Mouse (Mus musculus): ENCODE measurements at regions not wholly inside any gene's neighbourhood (a gene's known extent, or its start where the extent isn't known, plus 50 kb on each side); places are given as distances from the start of the nearest gene placed in this dataset.
"Not testable (repeated sequence)": the region's sequence is repeated elsewhere in the genome, so short reads cannot be mapped to it uniquely, and the experiment has no call there.

DNA sequence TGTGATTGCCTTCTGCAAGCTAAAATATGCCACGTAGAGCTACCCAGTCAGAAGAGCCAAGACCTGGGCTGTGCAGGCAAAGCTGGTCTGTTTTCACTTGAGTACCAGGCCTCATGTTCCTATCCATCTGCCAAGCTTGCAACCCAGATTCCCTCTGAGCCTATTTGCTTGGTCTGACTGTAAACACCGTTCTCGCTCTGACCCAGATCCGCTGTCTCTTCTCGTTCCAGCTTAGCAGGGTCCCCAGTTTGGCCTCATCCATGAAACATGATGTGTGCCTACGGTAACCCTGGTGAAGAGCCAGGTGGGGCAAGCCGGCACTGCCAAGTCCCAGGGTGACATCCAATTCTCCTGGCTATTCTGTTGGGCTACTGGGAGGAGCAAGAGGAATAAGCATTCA is 192.5 kb upstream of the Serp2 start:
- no peak for DNase-seq (ENCODE audit: low read depth)

DNA sequence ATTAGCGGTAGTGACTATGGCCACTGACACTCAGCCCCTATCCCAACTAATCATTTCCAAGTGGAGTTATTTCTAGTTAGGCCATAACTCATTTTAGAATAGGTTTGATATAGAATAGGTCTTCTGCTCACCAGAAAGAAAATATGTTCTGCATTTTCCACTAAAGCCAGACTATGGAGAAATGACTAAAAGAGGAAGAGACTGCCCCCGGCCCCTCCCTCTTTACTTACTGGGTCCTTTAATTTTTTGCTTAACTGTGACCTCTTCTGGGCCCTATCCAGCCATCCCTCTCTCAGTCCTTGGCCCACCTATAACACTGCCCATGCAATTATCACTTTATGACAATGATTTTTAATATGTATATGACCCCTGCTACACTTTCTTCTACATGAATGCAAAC is 192.0 kb upstream of the Serp2 start:
- no peak for DNase-seq (ENCODE audit: low read depth)

DNA sequence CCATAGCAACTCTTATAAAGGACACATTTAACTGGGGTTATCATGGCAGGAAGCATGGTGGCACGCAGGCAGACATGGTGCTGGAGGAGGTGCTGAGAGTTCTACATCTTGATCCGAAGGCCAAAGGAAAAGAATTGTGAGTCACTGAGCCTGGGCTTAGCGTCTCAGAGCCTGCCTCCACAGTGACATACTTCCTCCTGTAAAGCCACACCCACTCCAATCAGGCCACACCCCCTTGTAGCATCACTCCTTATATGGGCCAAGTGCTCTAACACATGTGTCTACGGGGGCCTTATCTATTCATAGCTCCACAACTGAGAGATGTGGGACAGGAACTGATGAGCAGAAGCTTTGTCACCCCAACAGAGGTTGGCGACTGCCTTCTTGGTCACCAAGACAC is 191.1 kb upstream of the Serp2 start:
- DNase-seq (ENCODE audit: low read depth): no peak

DNA sequence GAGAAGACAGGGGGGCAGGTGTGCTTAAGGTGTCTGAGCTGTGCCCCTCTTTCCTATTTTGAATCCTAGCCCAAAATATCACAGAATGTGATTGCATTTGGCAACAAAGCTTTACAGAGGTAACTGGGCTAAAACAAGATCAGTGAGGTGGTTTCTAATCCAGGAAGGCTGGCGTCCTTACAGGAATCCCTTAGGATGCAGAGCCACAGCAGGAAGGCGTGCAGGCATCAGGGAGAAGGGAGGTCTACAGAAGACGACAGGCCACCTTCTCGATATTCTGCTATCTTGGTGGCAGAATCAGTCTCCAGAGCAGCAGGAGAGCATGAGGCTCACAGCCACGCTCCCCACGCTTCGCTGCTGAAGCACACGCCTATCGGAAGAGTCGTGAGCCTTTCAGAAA is 189.6 kb upstream of the Serp2 start:
- no peak for DNase-seq (ENCODE audit: low read depth)

DNA sequence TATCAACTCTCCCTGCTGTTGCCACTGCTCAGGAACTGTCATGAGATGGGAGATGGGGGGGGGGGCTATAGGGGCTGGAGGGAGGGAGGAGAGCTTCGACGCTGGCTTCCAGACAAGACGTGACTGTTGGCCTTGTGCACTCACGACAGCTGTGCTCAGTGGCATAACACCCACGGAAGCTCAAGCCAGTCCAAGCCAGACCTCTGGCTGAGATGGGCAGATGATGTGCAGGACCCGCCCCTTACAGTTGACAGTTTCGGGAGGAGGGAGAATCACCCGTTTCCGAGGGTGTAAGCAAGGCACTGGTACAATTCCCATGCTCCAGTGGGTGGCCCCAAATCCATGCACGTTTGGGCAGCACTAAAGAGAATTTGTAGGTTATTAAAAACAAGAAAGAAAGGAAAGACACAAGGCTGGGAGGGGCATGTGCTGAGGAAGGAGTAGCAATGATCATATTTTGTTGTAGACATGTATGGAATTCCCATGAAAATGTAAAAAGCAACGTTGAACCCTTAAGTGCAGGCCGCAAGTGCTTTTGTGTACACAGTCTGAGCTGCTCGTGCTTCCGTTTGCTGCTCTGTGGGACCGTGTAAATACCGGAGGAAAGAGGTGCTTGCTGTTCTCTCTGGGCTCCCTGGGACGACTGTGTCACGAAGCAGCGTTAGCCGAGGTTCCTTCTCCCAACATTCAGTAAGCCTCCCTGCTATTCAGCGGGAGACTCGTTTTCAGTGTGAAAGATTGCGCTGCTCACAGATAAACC is 188.2 kb upstream of the Serp2 start:
- DNase-seq (ENCODE audit: low read depth): no peak

DNA sequence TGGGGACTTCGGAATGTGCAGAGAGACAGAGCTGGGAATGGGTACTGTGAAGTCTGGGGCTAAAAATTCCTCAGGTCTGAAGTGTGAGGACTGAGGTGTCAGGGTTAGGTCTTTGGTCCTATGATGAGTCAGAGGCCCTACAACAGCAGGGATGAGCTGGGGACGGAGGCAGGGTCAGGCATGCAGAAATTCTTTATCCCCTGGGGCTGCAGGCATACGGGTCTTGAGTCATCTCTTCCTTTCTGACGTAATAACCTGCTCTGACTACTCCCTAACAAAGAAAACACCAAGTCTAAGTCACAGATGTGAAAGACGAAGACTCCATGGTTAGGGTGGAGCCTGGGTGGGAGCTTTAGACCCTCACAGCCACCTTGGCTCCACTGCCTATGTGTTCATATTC is 185.6 kb upstream of the Serp2 start:
- DNase-seq (ENCODE audit: low read depth): no peak

DNA sequence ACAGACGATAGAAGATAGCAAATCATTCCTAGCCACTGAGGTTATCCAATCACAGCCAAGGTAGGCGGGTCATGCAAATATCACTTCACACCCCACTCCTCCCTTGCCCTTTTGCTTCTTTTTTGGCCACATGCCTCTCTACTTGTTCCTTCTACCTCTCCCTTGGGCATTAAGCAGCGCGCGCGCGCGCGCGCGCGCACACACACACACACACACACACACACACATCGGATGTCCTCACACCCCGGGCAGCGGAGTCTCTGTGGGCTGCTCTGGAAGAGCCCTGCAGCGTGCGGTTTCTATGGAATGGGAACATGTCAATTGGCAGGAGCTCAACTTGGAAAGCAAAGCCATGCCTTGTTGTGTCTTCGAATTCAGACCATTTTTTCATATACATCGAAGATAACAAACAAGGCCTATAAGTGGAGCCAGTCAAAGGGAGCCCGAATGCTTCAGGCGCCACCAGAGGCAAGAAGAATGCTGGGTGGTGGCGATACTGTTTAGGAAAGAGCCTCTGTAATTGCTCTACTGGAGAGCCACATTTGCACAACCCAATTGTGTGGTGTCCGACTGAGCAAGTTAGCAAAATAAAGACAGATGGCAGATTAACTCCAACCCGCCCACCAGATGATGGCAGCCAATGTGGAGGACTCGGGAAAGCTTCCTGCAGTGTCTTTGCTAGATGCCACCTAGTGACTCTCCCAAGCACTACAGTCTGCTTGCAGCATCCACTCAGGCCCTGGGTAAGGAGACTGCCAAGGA is 183.3 kb upstream of the Serp2 start:
- DNase-seq (ENCODE audit: low read depth): no peak

DNA sequence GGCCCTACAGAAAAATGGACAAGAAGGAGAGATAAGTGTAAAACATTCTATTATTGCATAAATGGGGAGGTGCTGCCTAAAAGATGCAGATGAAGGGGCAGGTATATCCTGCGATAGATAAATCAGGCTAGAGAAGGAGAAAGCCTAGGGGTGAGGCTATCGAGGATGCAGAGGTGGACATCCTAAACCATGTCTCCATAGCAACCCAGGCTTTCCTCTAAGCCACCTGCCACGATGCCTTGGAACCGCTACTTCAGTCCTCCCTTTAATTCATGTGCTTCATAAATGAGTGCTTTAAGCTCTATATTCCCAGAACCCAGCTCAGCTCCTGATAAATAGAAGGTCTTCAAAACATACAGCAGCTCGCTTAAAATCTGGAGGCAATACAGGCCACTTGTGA is 179.3 kb upstream of the Serp2 start:
- DNase-seq (ENCODE audit: low read depth): no peak

DNA sequence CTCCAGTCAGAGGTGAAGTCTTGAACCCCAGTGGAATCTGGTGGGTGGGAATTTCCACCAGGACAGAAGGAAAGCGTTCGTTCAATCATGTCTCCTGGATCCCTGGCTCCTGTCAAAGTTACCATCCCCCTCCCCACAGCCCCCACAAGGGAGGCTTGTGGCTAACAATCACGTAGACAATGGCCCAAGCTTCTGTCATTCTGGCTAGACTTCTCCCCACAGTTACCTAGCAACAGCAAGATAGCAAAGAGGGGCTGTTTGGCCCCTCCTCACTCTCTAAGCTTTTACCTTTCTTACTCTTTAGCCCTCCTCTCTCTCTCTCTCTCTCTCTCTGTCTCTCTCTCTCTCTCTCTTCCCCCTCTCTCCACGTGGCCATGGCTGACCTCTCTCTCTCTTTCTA is 178.4 kb upstream of the Serp2 start:
- no peak for DNase-seq (ENCODE audit: low read depth)

DNA sequence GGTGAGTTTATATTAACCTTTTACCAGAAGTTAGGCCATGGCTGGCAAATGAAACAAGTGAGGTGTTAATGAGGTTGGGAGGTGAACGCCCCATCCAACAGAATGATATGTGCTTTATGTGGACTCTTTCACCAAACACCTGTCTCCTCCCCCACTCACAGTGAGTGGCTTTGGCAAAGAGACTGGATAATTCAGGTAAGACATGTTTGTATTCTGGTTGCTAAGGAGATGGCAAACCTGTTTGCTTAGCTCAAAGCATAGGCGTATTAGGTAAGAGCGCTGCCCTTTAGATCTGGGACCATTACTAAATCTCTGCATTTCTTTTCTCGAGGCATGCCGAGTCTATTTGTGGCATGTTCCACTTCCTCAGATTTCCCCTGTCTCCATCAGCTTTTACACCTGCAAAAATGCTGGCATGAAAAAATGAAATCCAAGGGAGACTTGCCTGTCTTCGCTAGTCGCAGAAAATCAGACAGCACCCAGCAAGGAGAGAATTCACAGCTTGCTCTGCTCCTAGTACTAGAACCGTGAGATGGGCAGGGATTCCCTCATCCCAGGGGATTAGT is 176.7 kb upstream of the Serp2 start:
- no peak for DNase-seq (ENCODE audit: low read depth)

DNA sequence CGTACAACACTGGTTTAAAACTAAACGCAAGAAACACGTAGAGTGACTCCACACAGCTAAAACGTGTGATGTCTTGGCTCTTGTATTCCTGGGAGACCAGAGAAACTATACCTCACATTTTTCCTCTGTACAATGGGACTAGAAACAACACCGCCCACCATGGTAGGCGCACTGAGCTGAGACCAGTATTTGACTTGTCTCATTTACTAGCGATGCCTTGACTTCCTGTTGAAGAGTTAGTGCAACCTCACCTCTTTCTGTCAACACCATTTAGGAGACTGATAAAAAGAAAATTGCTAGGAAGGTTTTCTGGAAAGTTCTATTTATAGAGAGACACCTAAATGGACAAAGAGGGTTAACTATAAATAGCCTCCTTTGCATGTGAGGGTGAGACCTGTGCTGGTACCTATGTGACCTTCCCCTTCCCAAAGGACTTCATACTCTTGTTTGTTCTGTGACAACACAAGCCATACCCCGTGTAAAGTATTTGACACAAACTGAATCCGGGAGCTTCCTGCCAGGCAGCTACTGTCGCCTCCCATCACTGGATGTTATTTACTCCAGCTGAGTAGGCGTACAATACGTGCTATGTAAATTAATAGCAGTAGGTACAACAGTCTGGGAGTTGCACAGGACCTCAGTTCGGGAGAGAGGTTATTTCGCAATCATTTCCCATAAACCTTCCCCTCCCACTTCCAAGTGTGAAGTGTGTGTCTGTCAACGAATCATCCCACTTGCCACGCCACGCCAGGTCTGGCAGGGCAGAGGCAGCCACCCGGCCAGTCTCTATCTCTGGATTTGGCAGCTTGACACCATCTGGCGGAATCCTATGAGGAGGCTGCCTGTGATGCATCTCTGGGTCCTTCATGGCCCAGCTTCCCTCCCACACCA is 174.7 kb upstream of the Serp2 start:
- DNase-seq (ENCODE audit: low read depth): no peak

DNA sequence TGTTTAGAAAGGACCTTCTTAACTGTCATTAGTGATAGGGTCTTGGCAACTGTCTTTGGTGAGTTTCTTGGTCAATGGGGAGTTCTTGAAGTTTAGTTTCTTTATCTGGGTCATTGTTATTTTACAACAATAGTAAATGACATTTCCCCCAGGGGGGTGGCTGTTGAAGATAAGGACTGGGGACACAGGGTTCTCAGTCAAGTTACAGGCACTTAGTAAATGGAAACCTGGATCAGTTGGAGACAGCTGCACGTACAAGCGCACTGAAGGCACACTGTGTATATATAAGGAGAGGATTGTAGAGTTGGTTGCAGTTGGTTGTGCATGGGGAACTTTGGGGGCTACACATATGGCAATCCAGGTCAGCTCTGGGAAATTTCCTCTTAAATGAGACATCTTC is 169.2 kb upstream of the Serp2 start:
- DNase-seq (ENCODE audit: low read depth): no peak

DNA sequence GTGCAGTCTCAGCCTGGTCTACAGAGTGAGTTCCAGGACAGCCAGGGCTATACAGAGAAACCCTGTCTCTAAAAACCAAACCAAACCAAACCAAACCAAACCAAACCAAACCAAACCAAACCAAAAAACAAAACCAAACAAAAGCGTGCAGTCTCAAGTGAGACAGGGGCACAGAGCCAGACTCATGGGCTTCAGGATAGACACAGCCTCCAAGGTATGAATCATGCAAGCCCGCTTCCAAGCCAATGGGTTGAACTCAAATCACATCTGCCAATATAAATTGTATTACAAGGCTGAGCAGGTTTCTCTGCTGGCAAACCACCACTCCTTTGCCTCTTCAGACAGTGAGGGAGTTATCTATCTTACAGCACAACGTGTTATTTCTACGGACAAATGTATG is 168.5 kb upstream of the Serp2 start:
- DNase-seq (ENCODE audit: low read depth): not testable (repeated sequence)

DNA sequence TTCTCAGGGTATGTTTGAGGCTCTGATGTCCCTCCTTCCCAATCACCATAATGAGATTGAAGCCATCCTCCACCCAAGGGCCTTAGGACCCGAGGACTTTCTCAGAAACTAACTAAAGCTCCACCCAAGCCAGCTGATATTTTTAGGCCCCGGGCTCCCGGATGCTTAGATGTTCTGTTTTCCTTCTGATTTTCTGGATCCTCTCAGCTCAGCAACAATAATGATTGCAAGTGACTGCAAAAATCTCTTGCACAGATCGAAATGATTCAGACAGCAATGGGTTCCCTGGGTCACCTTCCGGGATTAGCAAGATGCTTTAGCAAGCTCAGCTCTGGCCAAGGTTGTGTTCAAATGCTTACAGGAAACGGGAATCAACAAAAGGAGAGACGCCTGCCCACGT is 168.1 kb upstream of the Serp2 start:
- no peak for DNase-seq (ENCODE audit: low read depth)

DNA sequence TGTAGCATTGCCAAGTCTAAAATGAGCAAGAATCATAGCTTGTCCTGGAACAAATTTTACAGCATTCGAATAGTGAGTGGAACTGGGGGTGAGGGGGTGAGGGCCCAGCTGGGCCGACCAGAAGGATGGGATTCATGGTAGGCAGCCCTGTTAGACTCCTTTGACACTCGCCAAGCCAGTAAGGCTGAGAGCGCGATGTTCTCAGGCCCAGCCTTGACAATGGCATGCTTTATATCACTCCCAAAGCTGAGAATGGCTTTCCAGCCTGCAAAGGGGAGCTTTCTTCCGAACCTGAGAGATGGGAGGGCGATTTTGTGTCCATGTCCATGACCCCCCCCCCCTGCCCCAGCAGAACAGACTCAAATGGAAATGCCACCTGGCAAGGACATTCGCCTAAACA is 167.7 kb upstream of the Serp2 start:
- DNase-seq (ENCODE audit: low read depth): no peak

DNA sequence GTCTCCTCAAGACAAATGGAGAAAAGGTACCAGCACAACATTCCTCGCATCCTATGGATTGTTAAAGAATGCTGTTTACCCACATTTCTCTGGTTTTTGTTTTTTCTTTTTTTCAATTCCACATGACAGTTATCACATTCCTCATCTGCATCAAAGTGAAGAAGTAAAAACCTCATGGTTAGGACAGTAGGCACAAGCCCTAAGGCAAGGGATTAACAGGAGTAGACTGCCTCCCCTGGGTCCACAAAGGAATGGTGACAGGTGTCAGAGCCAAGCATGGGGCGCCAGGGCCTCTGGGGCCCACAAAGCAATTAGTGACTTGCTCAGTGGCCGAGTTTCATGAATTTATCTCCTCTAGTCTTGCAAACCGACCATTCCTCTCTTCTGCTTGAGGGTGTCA is 166.9 kb upstream of the Serp2 start:
- no peak for DNase-seq (ENCODE audit: low read depth)

DNA sequence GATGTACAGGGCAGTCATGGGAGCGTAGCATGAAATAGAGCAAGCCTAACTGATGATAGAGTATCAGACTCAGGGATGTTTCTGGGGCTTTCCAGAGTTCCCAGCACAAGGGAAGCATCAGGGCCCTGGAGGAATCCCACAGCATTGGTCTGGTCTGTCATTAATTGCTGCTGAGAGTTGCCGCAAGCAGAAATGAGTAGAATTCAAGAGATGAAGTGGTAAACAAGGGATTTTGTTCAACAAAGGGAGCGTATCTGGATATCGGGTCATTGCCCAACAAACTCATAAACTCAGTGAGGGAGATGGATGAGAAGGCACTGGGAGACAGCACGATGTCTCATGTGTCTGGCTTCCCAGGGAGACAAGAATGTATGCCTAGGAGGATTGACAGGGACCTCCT is 165.6 kb upstream of the Serp2 start:
- no peak for DNase-seq (ENCODE audit: low read depth)

DNA sequence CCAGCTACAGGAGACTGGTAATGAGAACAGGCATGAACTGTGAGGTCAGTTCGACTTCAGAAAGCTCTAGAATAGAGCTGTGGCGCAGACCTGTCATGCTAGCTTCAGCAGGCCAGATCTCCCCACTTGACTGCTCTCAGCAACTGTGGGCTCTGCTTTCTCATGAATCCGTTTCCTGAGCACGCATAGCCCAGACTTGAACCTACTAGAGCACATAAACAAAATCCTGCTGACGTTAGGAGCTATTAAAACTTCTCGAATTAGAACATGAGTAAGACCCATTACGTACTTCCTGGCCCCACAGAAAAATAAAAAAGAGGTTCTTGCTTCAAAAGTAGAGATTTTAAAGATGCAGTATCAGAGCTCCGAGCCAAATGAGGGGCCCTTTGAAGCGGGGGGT is 165.1 kb upstream of the Serp2 start:
- no peak for DNase-seq (ENCODE audit: low read depth)

DNA sequence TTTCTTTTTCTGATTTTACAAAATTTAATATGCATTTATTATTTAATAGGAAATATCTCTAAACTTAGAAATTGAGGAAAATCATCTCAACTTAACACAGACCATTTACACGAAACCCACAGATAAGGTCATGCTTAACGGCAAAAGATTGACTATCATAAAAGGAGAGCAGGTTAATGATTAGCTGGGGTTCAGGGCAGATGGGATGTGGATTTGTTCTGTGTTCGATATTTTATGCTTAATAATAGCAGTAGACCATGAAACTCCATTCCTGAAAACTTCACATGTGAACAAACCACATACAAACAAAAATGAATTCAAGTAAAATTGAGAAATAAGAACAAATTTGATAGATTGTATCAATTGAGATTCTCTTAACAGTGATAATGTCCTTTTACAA is 160.4 kb upstream of the Serp2 start:
- DNase-seq (ENCODE audit: low read depth): no peak

DNA sequence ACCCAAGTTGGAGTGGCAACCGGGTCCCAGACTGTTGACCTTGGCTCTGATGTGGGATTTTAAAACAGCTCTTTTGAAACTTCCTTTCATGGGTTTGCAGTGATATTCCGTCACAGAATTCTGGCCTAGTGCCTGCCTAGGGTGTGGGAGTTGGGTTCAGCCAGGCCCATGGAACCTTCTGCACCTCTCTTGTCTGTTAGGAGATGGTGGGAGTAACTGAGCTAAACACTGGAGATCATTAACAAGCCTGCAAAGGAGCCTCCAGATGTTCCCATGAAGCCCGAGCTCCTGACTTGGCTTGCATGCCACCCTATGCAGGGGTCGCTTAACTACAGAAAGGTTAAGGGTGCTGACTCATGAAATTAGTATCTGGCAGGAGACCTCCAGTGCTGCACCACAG is 158.0 kb upstream of the Serp2 start:
- no peak for DNase-seq (ENCODE audit: low read depth)

DNA sequence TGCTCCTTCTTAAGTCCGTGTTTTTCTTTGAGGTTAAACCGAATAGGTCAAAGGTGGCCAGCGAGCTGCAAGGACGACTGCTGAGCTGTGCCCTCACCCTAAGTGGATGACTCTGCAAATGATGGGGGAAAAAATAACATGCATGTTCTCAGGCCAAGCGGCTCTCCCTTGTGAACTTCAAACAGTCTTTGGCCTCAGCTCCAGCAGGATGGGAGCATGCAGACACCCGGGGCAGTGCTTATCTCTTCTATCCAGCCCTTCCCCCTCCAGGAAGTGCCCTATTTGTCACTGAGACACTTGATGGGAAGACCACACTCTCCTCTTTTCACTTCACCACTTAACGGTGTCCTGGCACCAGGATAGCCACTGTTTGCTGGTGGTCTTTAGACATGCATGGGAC is 157.3 kb upstream of the Serp2 start:
- no peak for DNase-seq (ENCODE audit: low read depth)

DNA sequence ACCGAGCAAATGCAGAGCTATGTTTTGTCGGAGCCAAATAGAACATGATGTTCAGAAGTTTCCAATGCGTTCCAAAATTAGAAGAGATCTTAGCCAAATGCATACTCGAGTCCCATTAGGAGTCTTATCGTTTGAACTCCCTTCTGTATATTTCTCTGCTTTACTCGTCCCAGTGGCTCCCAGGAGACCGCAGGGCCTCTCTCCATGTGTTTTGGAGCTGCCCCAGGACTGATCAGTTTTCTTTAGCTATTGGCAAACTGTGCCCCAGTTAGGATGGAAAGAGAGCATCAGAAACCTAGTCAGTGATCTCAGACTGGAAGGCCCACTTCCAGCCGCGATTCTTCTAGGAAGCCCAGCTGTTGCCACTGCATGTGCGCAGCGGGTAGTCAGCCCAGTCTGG is 152.0 kb upstream of the Serp2 start:
- no peak for DNase-seq (ENCODE audit: low read depth)

DNA sequence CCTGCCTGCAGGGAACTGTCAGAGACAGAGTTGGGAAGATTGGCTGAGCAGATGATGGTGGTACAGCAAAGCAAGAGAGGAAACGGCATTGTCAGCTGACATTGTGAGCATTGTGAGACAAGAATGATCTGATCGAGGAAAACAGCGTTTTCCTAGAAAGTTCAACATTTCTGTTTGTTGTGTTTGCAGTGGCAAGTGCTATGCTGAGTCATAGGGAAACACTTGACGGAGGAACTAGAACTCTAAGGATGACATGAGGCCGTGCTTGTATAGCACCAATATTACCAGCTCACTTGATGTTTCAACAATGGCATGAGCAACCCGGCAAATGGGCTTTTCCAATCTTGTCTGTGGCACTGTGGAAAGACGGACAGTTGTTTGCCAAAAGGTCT is 146.7 kb upstream of the Serp2 start:
- DNase-seq (ENCODE audit: low read depth): no peak

All from induced T-regulatory cell, adult 2 months (primary cell).